Mouse (Mus musculus): ENCODE results near the gene Kcnmb1. TPM values are rescaled to one million over a fixed set of nuclear protein-coding genes. Genes with fewer than 3 reads are reported as not detected.

Gene Kcnmb1
- polyA plus RNA-seq, 1 experiment from 2014 or later = 2.1 TPM

- Histone ChIP-seq H3K4me3 (ENCODE audit: low read length) (no peak overlapping the region), H3K9ac (ENCODE audit: low read depth, low read length) (no peak overlapping the region), H3K4me2 (ENCODE audit: low read depth, low read length) (no peak overlapping the region), H3K27me3 (replicated peaks; ENCODE audit: control insufficient read depth, insufficient read depth, low read length) (no peaks in the 10 kb centered on the region), H3K27ac (ENCODE audit: low read length) (no peak overlapping the region), H3K4me1 (ENCODE audit: control insufficient read depth, insufficient read depth, low read length) (no peaks in the 10 kb centered on the region), H3K36me3 (ENCODE audit: control insufficient read depth, insufficient read depth, low read length) (no peaks in the 10 kb centered on the region), H3K9me3 (ENCODE audit: control insufficient read depth, low read length) (no peaks in the 10 kb centered on the region)
- ATAC-seq = no peak
- 8% methylated on average over 5 of the region's 5 CpGs for WGBS
These were observed 39.3 kb downstream of the Kcnmb1 start for GRCm38 (mm10) chr11:34001938-34002592.

- Histone ChIP-seq H3K4me2 (ENCODE audit: low read depth, low read length) (no peak overlapping the region), H3K9ac (ENCODE audit: low read depth, low read length) (no peak overlapping the region), H3K27ac (ENCODE audit: low read length) (no peak overlapping the region), H3K27me3 (replicated peaks; ENCODE audit: control insufficient read depth, insufficient read depth, low read length) (no peaks in the 10 kb centered on the region), H3K36me3 (ENCODE audit: control insufficient read depth, insufficient read depth, low read length) (no peaks in the 10 kb centered on the region), H3K4me1 (ENCODE audit: control insufficient read depth, insufficient read depth, low read length) (no peaks in the 10 kb centered on the region), H3K9me3 (ENCODE audit: control insufficient read depth, low read length) (no peaks in the 10 kb centered on the region), H3K4me3 (ENCODE audit: low read length) (no peak overlapping the region)
- ATAC-seq = no peak
- WGBS = 77% methylated on average over 5 of the region's 5 CpGs
These were observed 39.8 kb downstream of the Kcnmb1 start for GRCm38 (mm10) chr11:34002593-34002965.

GRCm38 (mm10) chr11:34007616-34008015 is 44.8 kb downstream of the Kcnmb1 start:
- no peak overlapping the region for H3K27ac ChIP-seq (ENCODE audit: low read length)
- H3K36me3 ChIP-seq (ENCODE audit: control insufficient read depth, insufficient read depth, low read length) = no peaks in the 10 kb centered on the region
- H3K4me1 ChIP-seq (ENCODE audit: control insufficient read depth, insufficient read depth, low read length) = 0 out of 2 replicates have a peak, but pooled peaks cover 5% of the 10 kb centered on the region
- 84% methylated on average over 2 of the region's 2 CpGs for WGBS
- no peak overlapping the region for H3K4me2 ChIP-seq (ENCODE audit: low read depth, low read length)
- H3K27me3 ChIP-seq (replicated peaks; ENCODE audit: control insufficient read depth, insufficient read depth, low read length) = no peaks in the 10 kb centered on the region
- ATAC-seq = no peak
- H3K9ac ChIP-seq (ENCODE audit: low read depth, low read length) = no peak overlapping the region
- no peak overlapping the region for H3K4me3 ChIP-seq (ENCODE audit: low read length)
- no peaks in the 10 kb centered on the region for H3K9me3 ChIP-seq (ENCODE audit: control insufficient read depth, low read length)

GRCm38 (mm10) chr11:34008214-34008613 is 45.4 kb downstream of the Kcnmb1 start:
- no peak overlapping the region for H3K9ac ChIP-seq (ENCODE audit: low read depth, low read length)
- no peak for ATAC-seq
- no peaks in the 10 kb centered on the region for H3K36me3 ChIP-seq (ENCODE audit: control insufficient read depth, insufficient read depth, low read length)
- H3K9me3 ChIP-seq (ENCODE audit: control insufficient read depth, low read length) = no peaks in the 10 kb centered on the region
- H3K4me2 ChIP-seq (ENCODE audit: low read depth, low read length) = no peak overlapping the region
- H3K4me1 ChIP-seq (ENCODE audit: control insufficient read depth, insufficient read depth, low read length) = 0 out of 2 replicates have a peak, but pooled peaks cover 5% of the 10 kb centered on the region
- H3K27ac ChIP-seq (ENCODE audit: low read length) = no peak overlapping the region
- no peak overlapping the region for H3K4me3 ChIP-seq (ENCODE audit: low read length)
- no peaks in the 10 kb centered on the region for H3K27me3 ChIP-seq (replicated peaks; ENCODE audit: control insufficient read depth, insufficient read depth, low read length)
- 80% methylated on average over 11 of the region's 11 CpGs for WGBS

- no peaks in the 10 kb centered on the region for H3K36me3 ChIP-seq (ENCODE audit: control insufficient read depth, insufficient read depth, low read length)
- no peak overlapping the region for H3K9ac ChIP-seq (ENCODE audit: low read depth, low read length)
- 0 out of 2 replicates have a peak, but pooled peaks cover 5% of the 10 kb centered on the region for H3K4me1 ChIP-seq (ENCODE audit: control insufficient read depth, insufficient read depth, low read length)
- H3K9me3 ChIP-seq (ENCODE audit: control insufficient read depth, low read length) = no peaks in the 10 kb centered on the region
- peak; percentile 43; the same call in 1 of the 2 replicates for ATAC-seq
- no peak overlapping the region for H3K27ac ChIP-seq (ENCODE audit: low read length)
- H3K4me3 ChIP-seq (ENCODE audit: low read length) = no peak overlapping the region
- no peak overlapping the region for H3K4me2 ChIP-seq (ENCODE audit: low read depth, low read length)
- no peaks in the 10 kb centered on the region for H3K27me3 ChIP-seq (replicated peaks; ENCODE audit: control insufficient read depth, insufficient read depth, low read length)
- 31% methylated on average over 9 of the region's 9 CpGs for WGBS
These were observed 45.9 kb downstream of the Kcnmb1 start for GRCm38 (mm10) chr11:34008702-34009101.

GRCm38 (mm10) chr11:34009316-34010087 is 46.7 kb downstream of the Kcnmb1 start:
- Histone ChIP-seq H3K9me3 (ENCODE audit: control insufficient read depth, low read length) (no peaks in the 10 kb centered on the region), H3K36me3 (ENCODE audit: control insufficient read depth, insufficient read depth, low read length) (no peaks in the 10 kb centered on the region), H3K4me3 (ENCODE audit: low read length) (no peak overlapping the region), H3K4me1 (ENCODE audit: control insufficient read depth, insufficient read depth, low read length) (0 out of 2 replicates have a peak, but pooled peaks cover 5% of the 10 kb centered on the region), H3K27me3 (replicated peaks; ENCODE audit: control insufficient read depth, insufficient read depth, low read length) (no peaks in the 10 kb centered on the region), H3K4me2 (ENCODE audit: low read depth, low read length) (no peak overlapping the region), H3K27ac (ENCODE audit: low read length) (peak overlapping the region; percentile 74), H3K9ac (ENCODE audit: low read depth, low read length) (no peak overlapping the region)
- no peak for ATAC-seq
- WGBS = 83% methylated on average over 12 of the region's 12 CpGs

- peak; percentile 44 for ATAC-seq
- Histone ChIP-seq H3K27me3 (replicated peaks; ENCODE audit: control insufficient read depth, insufficient read depth, low read length) (no peaks in the 10 kb centered on the region), H3K9me3 (ENCODE audit: control insufficient read depth, low read length) (no peaks in the 10 kb centered on the region), H3K4me3 (ENCODE audit: low read length) (no peak overlapping the region), H3K4me2 (ENCODE audit: low read depth, low read length) (no peak overlapping the region), H3K9ac (ENCODE audit: low read depth, low read length) (no peak overlapping the region), H3K4me1 (ENCODE audit: control insufficient read depth, insufficient read depth, low read length) (0 out of 2 replicates have a peak, but pooled peaks cover 5% of the 10 kb centered on the region), H3K27ac (ENCODE audit: low read length) (peak overlapping the region; percentile 74), H3K36me3 (ENCODE audit: control insufficient read depth, insufficient read depth, low read length) (no peaks in the 10 kb centered on the region)
- 74% methylated on average over 7 of the region's 7 CpGs for whole genome bisulfite sequencing
These were observed 47.5 kb downstream of the Kcnmb1 start for GRCm38 (mm10) chr11:34010133-34010858.

- Histone ChIP-seq H3K9ac (ENCODE audit: low read depth, low read length) (no peak overlapping the region), H3K27ac (ENCODE audit: low read length) (peak overlapping the region; percentile 74), H3K36me3 (ENCODE audit: control insufficient read depth, insufficient read depth, low read length) (no peaks in the 10 kb centered on the region), H3K27me3 (replicated peaks; ENCODE audit: control insufficient read depth, insufficient read depth, low read length) (no peaks in the 10 kb centered on the region), H3K4me3 (ENCODE audit: low read length) (no peak overlapping the region), H3K4me2 (ENCODE audit: low read depth, low read length) (no peak overlapping the region), H3K9me3 (ENCODE audit: control insufficient read depth, low read length) (no peaks in the 10 kb centered on the region), H3K4me1 (ENCODE audit: control insufficient read depth, insufficient read depth, low read length) (0 out of 2 replicates have a peak, but pooled peaks cover 5% of the 10 kb centered on the region)
- ATAC-seq = peak; percentile 80
- WGBS = 38% methylated on average over 4 of the region's 4 CpGs
These were observed 48.0 kb downstream of the Kcnmb1 start for GRCm38 (mm10) chr11:34010859-34011172.

- H3K4me3 ChIP-seq (ENCODE audit: low read length) = no peak overlapping the region
- H3K4me2 ChIP-seq (ENCODE audit: low read depth, low read length) = no peak overlapping the region
- no peaks in the 10 kb centered on the region for H3K9me3 ChIP-seq (ENCODE audit: control insufficient read depth, low read length)
- no peak for ATAC-seq
- no peak overlapping the region for H3K9ac ChIP-seq (ENCODE audit: low read depth, low read length)
- 81% methylated on average over 6 of the region's 6 CpGs for WGBS
- H3K27ac ChIP-seq (ENCODE audit: low read length) = no peak overlapping the region
- no peaks in the 10 kb centered on the region for H3K27me3 ChIP-seq (replicated peaks; ENCODE audit: control insufficient read depth, insufficient read depth, low read length)
- H3K36me3 ChIP-seq (ENCODE audit: control insufficient read depth, insufficient read depth, low read length) = no peaks in the 10 kb centered on the region
- 0 out of 2 replicates have a peak, but pooled peaks cover 5% of the 10 kb centered on the region for H3K4me1 ChIP-seq (ENCODE audit: control insufficient read depth, insufficient read depth, low read length)
These were observed 49.3 kb downstream of the Kcnmb1 start for GRCm38 (mm10) chr11:34012007-34012652.
